27 mouse cellular contexts compared by ENCODE assay signal in genomic region chr2:170850058-170850457, GRCm38 (mm10).
A peak's percentile ranks its signal among the peaks of the same experiment; 100 is the strongest.
DNase-seq lines count a peak whose midpoint lies in the region; ATAC-seq and TF ChIP-seq lines count a peak whose summit lies in the region.
"Had no signal": no experiment of that assay in that cellular context is flagged by ENCODE, and none has a peak within 500 bp of the region (broad histone marks: within the 10 kb centered on the region; RNA-seq: fewer than 3 reads in every experiment).

No protein-coding gene starts in this region.

- no peak for TF ChIP-seq RAD21 in MEL (IDR thresholded peaks at IDR 0.05; ENCODE audit: low read depth, low read length)

- H3K4me3 ChIP-seq in kidney, postnatal 0 days (replicated peaks; ENCODE audit: low read depth, low read length): no peak overlapping the region
- H3K4me3 ChIP-seq in testis, adult 2 months (ENCODE audit: control insufficient read depth, low read depth, low read length): no peak overlapping the region
- no peak overlapping the region for H3K4me3 ChIP-seq in MEL (ENCODE audit: control insufficient read depth in 1 of 2, insufficient read depth in 1 of 2, low read depth in 2 of 2, low read length in 2 of 2)
- H3K4me3 ChIP-seq: forebrain, embryonic 13.5 days; hindbrain, embryonic 10.5 days; intestine, embryonic 15.5 days; midbrain, embryonic 10.5 days; myocyte; neural tube, embryonic 13.5 days had no signal

- H3K4me1 ChIP-seq in kidney, postnatal 0 days (replicated peaks; ENCODE audit: insufficient read depth, low read length): no peaks in the 10 kb centered on the region
- H3K4me1 ChIP-seq in testis, adult 2 months (ENCODE audit: control insufficient read depth, insufficient read depth, low read length): no peaks in the 10 kb centered on the region
- H3K4me1 ChIP-seq in MEL (ENCODE audit: control insufficient read depth in 1 of 2, insufficient read depth in 2 of 2, low read length in 2 of 2): no peaks in the 10 kb centered on the region
- H3K4me1 ChIP-seq: intestine, embryonic 15.5 days had no signal

- 93% methylated on average over 4 of the region's 4 CpGs for WGBS in kidney, postnatal 0 days

- no peak for ATAC-seq in kidney, postnatal 0 days (replicated peaks; ENCODE audit: low FRiP score, low read depth)
- ATAC-seq: forebrain, embryonic 13.5 days; hindbrain, embryonic 16.5 days; intestine, embryonic 15.5 days; midbrain, embryonic 16.5 days had no signal

- DNase-seq in kidney, postnatal 0 days (ENCODE audit: low spot score): no peak
- no peak for DNase-seq in kidney, postnatal 36 days
- no peak for DNase-seq in testis, postnatal 10 days (ENCODE audit: low spot score)
- DNase-seq in MEL (ENCODE audit: low read depth, low spot score): peak; percentile 4
- DNase-seq in thymus, postnatal 0 days (ENCODE audit: low spot score): no peak
- no peak for DNase-seq in embryo, embryonic 11 days
- DNase-seq: adrenal gland, adult 8-10 months; B cell, adult 2 months; cerebellum, adult 2 months; cerebellum, postnatal 25 days; heart, postnatal 14 days; kidney, adult 2 months; kidney, postnatal 10 days; left cerebral cortex, postnatal 4 days; lung, adult 2 months; thymus, adult 2 months; thymus, postnatal 4 days had no signal

- no peaks in the 10 kb centered on the region for H3K27me3 ChIP-seq in kidney, postnatal 0 days (ENCODE audit: insufficient read depth, low read length)
- no peaks in the 10 kb centered on the region for H3K27me3 ChIP-seq in testis, adult 2 months (ENCODE audit: control insufficient read depth, insufficient read depth, low read length)
- no peaks in the 10 kb centered on the region for H3K27me3 ChIP-seq in MEL (ENCODE audit: control insufficient read depth in 1 of 2, insufficient read depth in 2 of 2, low read length in 2 of 2)
- H3K27me3 ChIP-seq: forebrain, embryonic 13.5 days; intestine, embryonic 15.5 days; neural tube, embryonic 13.5 days had no signal

- no peaks in the 10 kb centered on the region for H3K9me3 ChIP-seq in kidney, postnatal 0 days (replicated peaks; ENCODE audit: low read length)
- H3K9me3 ChIP-seq in MEL (replicated peaks; ENCODE audit: insufficient read depth, low read length): no peaks in the 10 kb centered on the region
- H3K9me3 ChIP-seq: intestine, embryonic 15.5 days; neural tube, embryonic 13.5 days had no signal

- no peak overlapping the region for H3K4me2 ChIP-seq in kidney, postnatal 0 days (ENCODE audit: low read length)
- H3K4me2 ChIP-seq: forebrain, embryonic 13.5 days; intestine, embryonic 15.5 days; neural tube, embryonic 13.5 days had no signal

- no peak for TF ChIP-seq POLR2A in testis, adult 2 months (IDR thresholded peaks at IDR 0.05; ENCODE audit: control insufficient read depth, low read depth, low read length)
- TF ChIP-seq POLR2A in MEL (IDR thresholded peaks at IDR 0.05; ENCODE audit: control insufficient read depth in 1 of 2, insufficient read depth in 1 of 2, low read depth in 1 of 2, low read length in 2 of 2, poor library complexity in 1 of 2): no peak

- no peaks in the 10 kb centered on the region for H3K79me2 ChIP-seq in MEL (ENCODE audit: control insufficient read depth, insufficient read depth, low read length, poor library complexity)

- no peak overlapping the region for H3K27ac ChIP-seq in kidney, postnatal 0 days
- H3K27ac ChIP-seq in testis, adult 2 months (ENCODE audit: control insufficient read depth, insufficient read depth, low read depth, low read length): no peak overlapping the region
- H3K27ac ChIP-seq in MEL (ENCODE audit: control insufficient read depth, low read depth, low read length): no peak overlapping the region
- H3K27ac ChIP-seq: forebrain, embryonic 13.5 days; hindbrain, embryonic 10.5 days; intestine, embryonic 15.5 days; liver, embryonic 14.5 days; midbrain, embryonic 10.5 days; neural tube, embryonic 13.5 days had no signal

- TF ChIP-seq CTCF in kidney, postnatal 0 days (IDR thresholded peaks at IDR 0.05; ENCODE audit: low read depth): peak; percentile 27; the same call in 1 of the 2 replicates
- peak; percentile 43; the same call in 1 of the 2 replicates for TF ChIP-seq CTCF in testis, adult 2 months (IDR thresholded peaks at IDR 0.05; ENCODE audit: control insufficient read depth, insufficient read depth, insufficient replicate concordance, low read depth, low read length)
- peak in 2 of 3 experiments; percentile 7 to 23; a peak in 1 of 6 replicates for TF ChIP-seq CTCF in MEL (IDR thresholded peaks at IDR 0.05 in 2 of 3, conservative IDR thresholded peaks at IDR 0.05 in 1 of 3; ENCODE audit: control insufficient read depth in 1 of 3, insufficient read depth in 1 of 3, low read depth in 2 of 3, low read length in 3 of 3, poor library complexity in 1 of 3, severe bottlenecking in 1 of 3)

- no peak overlapping the region for H3K9ac ChIP-seq in kidney, postnatal 0 days (ENCODE audit: low read depth, low read length)
- no peak overlapping the region for H3K9ac ChIP-seq in MEL (ENCODE audit: control insufficient read depth, low read depth, low read length, poor library complexity, severe bottlenecking)
- H3K9ac ChIP-seq: forebrain, embryonic 13.5 days; intestine, embryonic 15.5 days; liver, embryonic 14.5 days; neural tube, embryonic 13.5 days had no signal

- TF ChIP-seq EP300 in MEL (IDR thresholded peaks at IDR 0.05; ENCODE audit: low read depth in 1 of 2, low read length in 2 of 2): no peak

- H3K36me3 ChIP-seq in kidney, postnatal 0 days (ENCODE audit: insufficient read depth, low read length): no peaks in the 10 kb centered on the region
- H3K36me3 ChIP-seq in testis, adult 2 months (ENCODE audit: control insufficient read depth, insufficient read depth, low read length): no peaks in the 10 kb centered on the region
- no peaks in the 10 kb centered on the region for H3K36me3 ChIP-seq in MEL (ENCODE audit: control insufficient read depth in 1 of 2, insufficient read depth in 2 of 2, low read length in 2 of 2)
- H3K36me3 ChIP-seq: hindbrain, embryonic 10.5 days; intestine, embryonic 15.5 days; midbrain, embryonic 10.5 days; neural tube, embryonic 13.5 days had no signal

TF ChIP-seq in MEL, 35 proteins besides CTCF, POLR2A, EP300 and RAD21:
- TF ChIP-seq USF1 (IDR thresholded peaks at IDR 0.05; ENCODE audit: low read depth, low read length): no peak
- TF ChIP-seq JUND (IDR thresholded peaks at IDR 0.05; ENCODE audit: low read depth, low read length): no peak
- no peak for TF ChIP-seq GATA1 (IDR thresholded peaks at IDR 0.05; ENCODE audit: low read depth, low read length)
- TF ChIP-seq ELF1 (IDR thresholded peaks at IDR 0.05; ENCODE audit: low read depth, low read length): no peak
- TF ChIP-seq RCOR1 (IDR thresholded peaks at IDR 0.05; ENCODE audit: low read depth, low read length): no peak
- no peak for TF ChIP-seq UBTF (IDR thresholded peaks at IDR 0.05; ENCODE audit: borderline replicate concordance, insufficient read depth, low read depth, low read length)
- TF ChIP-seq ZKSCAN1 (IDR thresholded peaks at IDR 0.05; ENCODE audit: low read depth, low read length): no peak
- TF ChIP-seq POLR2AphosphoS5 (IDR thresholded peaks at IDR 0.05; ENCODE audit: borderline replicate concordance, low read depth, low read length): no peak
- no peak for TF ChIP-seq MAX (IDR thresholded peaks at IDR 0.05; ENCODE audit: low read length)
- TF ChIP-seq CHD1 (IDR thresholded peaks at IDR 0.05; ENCODE audit: low read depth, low read length): no peak
- no peak for TF ChIP-seq CHD2 (IDR thresholded peaks at IDR 0.05; ENCODE audit: low read length)
- no peak for TF ChIP-seq GABPA (IDR thresholded peaks at IDR 0.05; ENCODE audit: low read depth, low read length)
- TF ChIP-seq TBP (IDR thresholded peaks at IDR 0.05; ENCODE audit: low read depth, low read length): no peak
- no peak for TF ChIP-seq POLR2AphosphoS2 (IDR thresholded peaks at IDR 0.05; ENCODE audit: low read length)
- no peak for TF ChIP-seq TCF12 (IDR thresholded peaks at IDR 0.05; ENCODE audit: low read depth, low read length)
- no peak for TF ChIP-seq MYC (IDR thresholded peaks at IDR 0.05; ENCODE audit: low read depth, low read length)
- TF ChIP-seq MEF2A (IDR thresholded peaks at IDR 0.05; ENCODE audit: extremely low read depth, insufficient replicate concordance, low read depth, low read length, poor library complexity, severe bottlenecking): no peak
- TF ChIP-seq SIN3A (IDR thresholded peaks at IDR 0.05; ENCODE audit: low read length): no peak
TF ChIP-seq in MEL: peak in this region for 0.
